Mouse (Mus musculus): ENCODE results near the gene Spata31d1b.
"Not testable (repeated sequence)": the region's sequence is repeated elsewhere in the genome, so short reads cannot be mapped to it uniquely, and the experiment has no call there.

The Spata31d1b gene

GRCm38 (mm10) chr13:59695781-59696180, 16.3 kb upstream of the Spata31d1b start:
- DNase-seq, result no peak

DNA sequence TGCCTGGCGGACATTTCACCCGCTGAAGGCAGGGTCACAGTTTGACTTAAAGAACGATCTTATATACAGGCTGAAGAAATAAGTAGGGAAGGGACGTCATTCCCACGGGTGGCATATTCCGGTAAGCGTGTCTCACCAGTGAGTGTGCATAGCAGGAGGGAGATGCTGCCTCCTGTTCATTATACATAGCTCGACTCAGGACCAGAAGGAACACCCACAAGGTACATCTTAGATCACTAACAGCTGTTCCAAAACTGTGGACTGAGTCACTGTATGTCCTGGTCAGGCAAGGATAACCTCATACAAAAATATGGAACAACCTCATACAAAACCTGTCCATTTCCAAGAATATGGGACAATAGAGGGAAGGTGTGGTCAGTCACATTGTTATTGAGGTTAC, 13.0 kb upstream of the Spata31d1b start:
- no peak for DNase-seq

- DNase-seq, result not testable (repeated sequence)
Observed at GRCm38 (mm10) chr13:59700137-59700536, 11.9 kb upstream of the Spata31d1b start.

- DNase-seq, result no peak
Observed at GRCm38 (mm10) chr13:59703514-59703913, 8.6 kb upstream of the Spata31d1b start.

GRCm38 (mm10) chr13:59704562-59704961, 7.5 kb upstream of the Spata31d1b start:
- peak; percentile 65 for DNase-seq

DNA sequence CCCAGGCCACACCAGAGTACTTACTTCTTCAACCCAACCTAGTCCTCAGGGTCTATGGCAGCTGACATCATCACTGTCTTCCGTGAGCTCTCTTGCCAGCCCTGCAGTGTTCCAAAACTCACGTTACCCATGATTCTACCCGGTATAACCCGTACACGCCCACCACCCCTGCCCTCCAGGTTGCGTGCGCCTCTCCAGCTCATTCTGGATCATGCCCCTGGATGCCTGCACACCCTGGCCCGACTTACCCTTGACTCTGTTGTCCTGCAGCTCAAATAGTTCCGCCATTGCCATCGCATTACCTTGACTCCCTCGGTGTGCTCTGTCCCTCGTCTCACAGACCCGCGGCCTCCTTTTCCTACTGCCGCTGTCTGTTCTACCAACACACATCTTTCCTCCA, 1.9 kb upstream of the Spata31d1b start, which contains the start of gene Spata31d1a:
Gene Spata31d1a, minus strand, starts transcription at position 101 of the 400 bp plus-strand sequence.
- DNase-seq, result no peak

GRCm38 (mm10) chr13:59713710-59714109, 1.6 kb downstream of the Spata31d1b start:
- DNase-seq, result no peak

- peak; percentile 58 for DNase-seq
Observed at GRCm38 (mm10) chr13:59718857-59719440, 6.9 kb downstream of the Spata31d1b start.

- DNase-seq, result no peak
Observed at GRCm38 (mm10) chr13:59719475-59719874, 7.4 kb downstream of the Spata31d1b start.

GRCm38 (mm10) chr13:59722089-59722488, 10.0 kb downstream of the Spata31d1b start:
- DNase-seq, result not testable (repeated sequence)

DNA sequence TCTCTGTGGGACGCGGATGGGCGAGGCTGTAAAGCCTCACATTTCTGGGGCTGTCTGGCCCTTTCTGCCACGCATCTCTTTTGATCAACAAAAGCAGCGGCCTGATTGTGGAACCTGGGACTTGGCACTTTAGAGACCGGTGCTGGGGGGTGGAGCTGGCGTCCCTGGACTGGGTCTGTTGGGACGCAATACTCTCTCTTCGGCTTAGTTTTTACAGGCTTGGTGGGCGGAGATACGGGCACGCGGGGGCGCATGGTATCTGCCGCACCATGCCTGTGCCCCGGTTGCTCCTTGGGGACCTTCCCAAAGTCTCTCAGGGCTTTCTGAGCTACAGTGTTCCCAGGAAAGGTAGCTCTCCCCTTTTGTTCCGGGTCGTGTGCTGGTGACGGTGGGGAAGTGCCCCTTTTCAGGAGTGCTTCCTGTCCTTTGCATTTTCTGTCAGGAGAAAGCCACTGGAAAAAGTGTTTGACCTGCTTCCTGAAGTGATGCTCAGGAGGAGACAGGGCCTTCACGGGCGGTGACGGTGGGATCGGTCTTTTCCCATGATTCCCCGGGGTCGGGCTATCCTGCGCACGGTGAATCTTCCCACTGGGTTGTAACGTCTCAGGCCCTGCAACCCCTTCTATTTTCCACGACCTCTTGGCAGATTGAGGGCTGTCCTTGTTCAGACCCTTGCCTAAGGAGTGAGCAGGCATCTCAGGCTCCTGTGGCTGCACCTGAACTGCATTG, 14.2 kb downstream of the Spata31d1b start:
- no peak for DNase-seq

DNA sequence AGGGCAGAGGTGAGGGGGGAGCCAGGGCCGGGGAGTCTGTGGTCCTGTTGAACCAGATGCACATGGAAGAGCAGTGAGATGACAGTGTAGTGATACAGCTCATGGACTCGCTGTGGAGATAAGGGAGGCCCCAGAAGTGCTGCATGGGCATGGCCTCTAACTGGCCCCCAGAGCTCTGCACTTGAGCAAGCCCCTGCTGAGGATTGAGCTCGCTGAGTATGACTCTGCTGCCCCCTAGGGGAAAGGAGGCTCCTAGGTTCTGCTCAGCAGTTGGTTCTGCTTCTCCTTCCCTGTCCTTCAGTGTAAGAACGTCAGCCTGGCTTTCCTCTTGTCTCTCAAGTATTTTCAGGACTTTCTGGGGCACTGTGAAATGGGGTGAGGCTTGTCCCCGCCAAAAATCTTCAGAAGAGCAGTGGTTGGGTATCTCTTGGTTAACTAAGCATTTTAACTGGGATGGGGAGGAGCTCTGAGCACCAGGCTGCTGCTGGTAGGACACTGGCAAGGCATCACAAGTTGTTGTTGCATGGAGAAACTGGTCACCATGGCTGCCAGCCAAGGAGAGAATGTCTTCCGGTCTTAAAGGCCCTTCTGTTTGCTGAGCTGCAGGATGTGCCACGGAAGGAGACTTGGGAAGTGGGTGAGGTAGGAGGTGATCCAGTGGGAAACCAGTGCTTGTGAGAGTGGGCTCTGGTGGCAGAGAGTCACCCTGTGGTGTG, 16.5 kb downstream of the Spata31d1b start:
- peak; percentile 86 for DNase-seq

DNA sequence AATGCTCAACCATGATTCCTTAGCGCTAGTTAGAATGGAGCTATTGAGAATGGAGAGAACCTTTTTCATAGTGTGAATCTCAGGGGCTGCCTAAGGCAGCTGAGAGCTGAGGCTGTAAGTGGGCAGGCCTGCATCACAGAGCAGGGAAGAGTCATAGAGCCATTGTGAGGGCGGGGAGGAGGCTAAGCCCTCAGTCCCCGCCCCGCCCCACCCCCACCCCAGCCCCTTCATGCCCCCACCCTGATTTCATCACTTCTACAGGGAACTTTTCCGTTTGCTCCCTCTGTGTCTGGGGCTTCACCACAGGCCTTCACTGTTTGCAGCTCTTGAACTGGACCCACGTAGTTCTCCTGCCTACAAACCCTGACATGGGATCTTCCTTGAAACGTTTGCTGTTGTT, 19.6 kb downstream of the Spata31d1b start, which contains the start of gene Spata31d1d:
Gene Spata31d1d, minus strand, starts transcription at position 101 of the 400 bp plus-strand sequence.
- no peak for DNase-seq

DNA sequence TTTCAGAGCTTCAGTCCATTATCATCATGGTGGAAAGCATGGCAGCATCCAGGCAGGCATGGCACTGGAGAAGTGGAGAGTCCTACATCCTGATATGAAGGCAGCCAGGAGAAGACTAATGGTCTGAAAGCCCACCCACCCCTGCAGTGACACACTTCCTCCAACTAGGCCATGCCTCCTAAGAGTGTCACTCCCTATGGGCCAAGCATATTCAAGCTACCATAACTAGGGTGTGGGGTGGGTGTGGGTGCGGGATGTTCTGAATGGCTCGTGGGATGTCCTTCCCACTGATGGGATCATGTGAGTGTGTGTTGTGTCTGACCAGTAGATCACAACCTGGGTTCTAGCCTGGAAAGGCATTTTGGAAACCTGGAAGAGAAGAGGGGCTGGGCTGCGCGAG, 21.9 kb downstream of the Spata31d1b start:
- DNase-seq, result no peak

DNA sequence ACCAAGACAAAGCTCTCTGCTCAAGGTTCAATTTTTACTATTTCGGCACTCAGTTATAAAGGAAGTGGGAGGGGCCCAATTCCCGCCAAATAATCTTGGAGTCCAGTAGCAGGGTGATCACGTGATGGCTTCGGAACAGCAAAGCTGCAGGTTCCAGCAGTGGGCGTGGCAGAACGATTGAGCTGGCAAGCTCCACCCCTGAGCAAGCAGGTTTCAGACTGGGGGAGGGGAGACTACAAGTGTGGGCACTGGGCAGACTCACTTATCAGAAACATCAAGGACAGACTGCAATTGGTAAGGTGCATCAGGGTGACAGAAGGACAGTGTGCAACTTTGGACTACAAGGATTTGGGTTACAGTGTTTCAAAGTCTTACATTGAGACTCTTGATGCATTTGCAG, 22.3 kb downstream of the Spata31d1b start:
- peak; percentile 23 for DNase-seq

- DNase-seq, result peak; percentile 11
Observed at GRCm38 (mm10) chr13:59735190-59735589, 23.1 kb downstream of the Spata31d1b start.

- no peak for DNase-seq
Observed at GRCm38 (mm10) chr13:59738455-59738854, 26.4 kb downstream of the Spata31d1b start.

DNA sequence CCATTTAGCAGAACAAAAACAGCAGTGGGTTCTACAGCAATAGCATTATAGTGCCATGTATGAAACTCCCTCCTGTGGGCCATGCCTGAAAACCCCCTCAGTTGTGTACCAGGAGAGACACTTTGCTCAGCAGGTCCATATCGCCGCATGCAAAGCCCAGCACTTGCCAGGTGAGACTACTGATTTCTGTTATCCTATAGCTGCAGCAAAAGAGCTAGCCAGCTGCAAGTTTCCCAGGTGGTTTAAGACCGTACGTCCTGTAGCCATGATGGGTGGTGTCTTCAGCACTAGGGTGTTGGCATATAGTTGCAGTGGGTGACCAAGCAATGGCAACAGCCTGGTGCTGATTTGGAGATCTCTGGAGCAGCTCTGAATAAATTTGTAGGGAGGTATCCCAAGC, 27.3 kb downstream of the Spata31d1b start:
- no peak for DNase-seq

- peak; percentile 40 for DNase-seq
Observed at GRCm38 (mm10) chr13:59741096-59741495, 29.0 kb downstream of the Spata31d1b start.

GRCm38 (mm10) chr13:59741697-59742096, 29.6 kb downstream of the Spata31d1b start:
- DNase-seq, result peak; percentile 31

DNA sequence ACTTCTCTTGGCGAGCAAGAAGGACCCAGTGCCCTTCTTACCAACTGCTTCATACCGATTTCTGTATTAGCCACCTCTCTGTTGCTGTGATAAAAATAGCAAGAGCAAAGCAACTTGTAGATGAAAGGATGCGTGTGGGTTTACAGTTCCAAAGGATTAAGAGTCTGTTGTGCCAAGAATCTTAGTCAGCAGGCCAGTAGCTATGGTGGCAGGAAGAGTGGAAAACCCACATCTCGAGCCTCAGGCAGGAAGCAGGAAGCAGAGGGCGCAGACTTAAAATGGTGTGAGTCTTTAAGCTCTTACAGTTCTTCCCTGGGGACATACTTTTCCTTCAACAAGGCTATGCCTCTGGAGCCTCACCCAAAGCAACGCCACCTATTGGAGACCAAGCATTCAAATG, 33.4 kb downstream of the Spata31d1b start:
- no peak for DNase-seq

- DNase-seq, result no peak
Observed at GRCm38 (mm10) chr13:59746164-59746563, 34.1 kb downstream of the Spata31d1b start.

GRCm38 (mm10) chr13:59746711-59747110, 34.6 kb downstream of the Spata31d1b start, which contains the start of gene 1700014D04Rik:
1700014D04Rik (minus strand) TSS chr13:59746752.
- DNase-seq, result no peak

- DNase-seq, result no peak
Observed at GRCm38 (mm10) chr13:59750310-59750709, 38.2 kb downstream of the Spata31d1b start.
